Mouse (Mus musculus) intestine, embryonic 16.5 days (tissue): ENCODE data around the gene Snx18. TPM values are rescaled to one million over a fixed set of nuclear protein-coding genes. Genes with fewer than 3 reads are reported as not detected.

ENCODE experiments used
- ATAC-seq: fragments of 200-750 bp; cut with Nextera tagmentation; 2 replicates; pipeline ENCODE4 v1.8.0; 2017; ENCODE audit warnings: moderate TSS enrichment, moderate library complexity
- H3K27ac ChIP-seq: fragments of 300-500 bp; sonication (generic); 2 replicates; pipeline ENCODE4 v1.5.1; 2014; ENCODE audit warnings: mild to moderate bottlenecking, low read length
- H3K27me3 ChIP-seq: fragments of 300-500 bp; sonication (generic); replicated peaks from 2 replicates; pipeline ENCODE4 v1.6.1; 2014; ENCODE audit warnings: low read length, control low read depth, mixed read lengths; ENCODE audit not compliant: control insufficient read depth, insufficient read depth
- H3K36me3 ChIP-seq: fragments of 300-500 bp; sonication (generic); 2 replicates; pipeline ENCODE4 v1.6.1; 2014; ENCODE audit warnings: low read length, control low read depth; ENCODE audit not compliant: control insufficient read depth, insufficient read depth
- H3K4me1 ChIP-seq: fragments of 300-500 bp; sonication (generic); 2 replicates; pipeline ENCODE4 v1.6.1; 2014; ENCODE audit warnings: low read length, control low read depth, mixed read lengths; ENCODE audit not compliant: control insufficient read depth, insufficient read depth
- H3K4me2 ChIP-seq: fragments of 300-500 bp; sonication (generic); 2 replicates; pipeline ENCODE4 v1.6.1; 2014; ENCODE audit warnings: low read depth, low read length, control low read depth
- H3K4me3 ChIP-seq: fragments of 300-500 bp; sonication (generic); 2 replicates; pipeline ENCODE4 v1.5.1; 2014; ENCODE audit warnings: mild to moderate bottlenecking, low read length
- H3K9ac ChIP-seq: fragments of 300-500 bp; sonication (generic); 2 replicates; pipeline ENCODE4 v1.6.1; 2014; ENCODE audit warnings: low read depth, low read length
- H3K9me3 ChIP-seq: fragments of 300-500 bp; sonication (generic); 2 replicates; pipeline ENCODE4 v1.6.1; 2016; ENCODE audit warnings: low read length, control low read depth; ENCODE audit not compliant: control insufficient read depth
- WGBS: fragments of 180-500 bp; shearing (Covaris S2); extraction: QIAGEN DNeasy Blood & Tissue Kit; methylation state at CpG from one replicate; pipeline ENCODE4 v1.1.7; 2014; 5-methylcytosine and 5-hydroxymethylcytosine counted together
- polyA plus RNA-seq: library from polyadenylated mRNA; unstranded; fragments of >200 nt; fragmentation: Nextera tagmentation; extraction: Ambion mirVana; gene quantifications from 2 replicates; pipeline ENCODE4 v1.2.1, GENCODE M21; 2015

Snx18 gene
- polyA plus RNA-seq, 1 experiment from 2014 or later, result 10.1 TPM

- no peaks in the 10 kb centered on the region for H3K27me3 ChIP-seq
- H3K4me3 ChIP-seq, result no peak overlapping the region
- H3K36me3 ChIP-seq, result no peaks in the 10 kb centered on the region; the same call in 1 of the 2 replicates
- H3K4me2 ChIP-seq, result no peak overlapping the region
- ATAC-seq, result no peak
- peaks cover 32% of the 10 kb centered on the region for H3K4me1 ChIP-seq
- H3K9ac ChIP-seq, result no peak overlapping the region
- no peaks in the 10 kb centered on the region for H3K9me3 ChIP-seq
- H3K27ac ChIP-seq, result no peak overlapping the region
- WGBS, result 84% methylated on average over 17 of the region's 17 CpGs
These were observed 24.7 kb downstream of the Snx18 start for GRCm38 (mm10) chr13:113593711-113594110.

- ATAC-seq, result no peak
- H3K4me1 ChIP-seq, result peaks cover 26% of the 10 kb centered on the region
- no peak overlapping the region for H3K4me3 ChIP-seq
- no peaks in the 10 kb centered on the region for H3K9me3 ChIP-seq
- no peak overlapping the region for H3K9ac ChIP-seq
- no peaks in the 10 kb centered on the region for H3K27me3 ChIP-seq
- H3K36me3 ChIP-seq, result no peaks in the 10 kb centered on the region; the same call in 1 of the 2 replicates
- WGBS, result 80% methylated on average over 13 of the region's 13 CpGs
- no peak overlapping the region for H3K27ac ChIP-seq
- H3K4me2 ChIP-seq, result no peak overlapping the region
These were observed 25.6 kb downstream of the Snx18 start for GRCm38 (mm10) chr13:113592703-113593200.

- ATAC-seq, result no peak
- Histone ChIP-seq H3K9me3 (no peaks in the 10 kb centered on the region), H3K27ac (no peak overlapping the region), H3K4me2 (no peak overlapping the region), H3K4me3 (no peak overlapping the region), H3K4me1 (peaks cover 12% of the 10 kb centered on the region), H3K27me3 (no peaks in the 10 kb centered on the region), H3K36me3 (no peaks in the 10 kb centered on the region; the same call in 1 of the 2 replicates), H3K9ac (no peak overlapping the region)
- 71% methylated on average over 11 of the region's 11 CpGs for WGBS
These were observed 27.0 kb downstream of the Snx18 start for GRCm38 (mm10) chr13:113591336-113591735.

GRCm38 (mm10) chr13:113590216-113590615 lies 28.1 kb downstream of the Snx18 start:
- peaks cover 1% of the 10 kb centered on the region for H3K4me1 ChIP-seq
- ATAC-seq, result no peak
- WGBS, result 93% methylated on average over 4 of the region's 4 CpGs

GRCm38 (mm10) chr13:113589499-113589898 lies 28.9 kb downstream of the Snx18 start:
- 63% methylated on average over 7 of the region's 7 CpGs for WGBS
- Histone ChIP-seq H3K36me3 (no peaks in the 10 kb centered on the region; the same call in 1 of the 2 replicates), H3K4me1 (no peaks in the 10 kb centered on the region), H3K4me2 (no peak overlapping the region), H3K9me3 (no peaks in the 10 kb centered on the region), H3K9ac (no peak overlapping the region), H3K4me3 (no peak overlapping the region), H3K27me3 (no peaks in the 10 kb centered on the region), H3K27ac (no peak overlapping the region)
- ATAC-seq, result no peak

More at GRCm38 (mm10) chr13:113590216-113590615, 28.1 kb downstream of the Snx18 start:
- H3K27ac ChIP-seq, result no peak overlapping the region
- H3K9me3 ChIP-seq, result no peaks in the 10 kb centered on the region
- no peaks in the 10 kb centered on the region; the same call in 1 of the 2 replicates for H3K36me3 ChIP-seq
- H3K4me2 ChIP-seq, result no peak overlapping the region
- H3K9ac ChIP-seq, result no peak overlapping the region
- no peak overlapping the region for H3K4me3 ChIP-seq
- H3K27me3 ChIP-seq, result no peaks in the 10 kb centered on the region

- no peak overlapping the region for H3K27ac ChIP-seq
- 38% methylated on average over 15 of the region's 15 CpGs for WGBS
- no peaks in the 10 kb centered on the region for H3K4me1 ChIP-seq
- no peaks in the 10 kb centered on the region for H3K9me3 ChIP-seq
- H3K9ac ChIP-seq, result no peak overlapping the region
- H3K27me3 ChIP-seq, result no peaks in the 10 kb centered on the region
- no peaks in the 10 kb centered on the region; the same call in 1 of the 2 replicates for H3K36me3 ChIP-seq
- no peak overlapping the region for H3K4me3 ChIP-seq
- H3K4me2 ChIP-seq, result no peak overlapping the region
- peak; percentile 37 for ATAC-seq
These were observed 31.0 kb downstream of the Snx18 start for GRCm38 (mm10) chr13:113587200-113587936.

- no peaks in the 10 kb centered on the region for H3K9me3 ChIP-seq
- no peak for ATAC-seq
- H3K4me2 ChIP-seq, result no peak overlapping the region
- H3K27ac ChIP-seq, result no peak overlapping the region
- H3K36me3 ChIP-seq, result no peaks in the 10 kb centered on the region
- WGBS, result 98% methylated on average over 3 of the region's 3 CpGs
- no peaks in the 10 kb centered on the region for H3K27me3 ChIP-seq
- no peak overlapping the region for H3K4me3 ChIP-seq
- no peak overlapping the region for H3K9ac ChIP-seq
- H3K4me1 ChIP-seq, result no peaks in the 10 kb centered on the region
These were observed 32.8 kb downstream of the Snx18 start for GRCm38 (mm10) chr13:113585606-113586005.

GRCm38 (mm10) chr13:113584431-113584830 lies 33.9 kb downstream of the Snx18 start:
- no peak overlapping the region for H3K4me2 ChIP-seq
- no peaks in the 10 kb centered on the region for H3K27me3 ChIP-seq
- no peaks in the 10 kb centered on the region for H3K9me3 ChIP-seq
- no peak overlapping the region for H3K9ac ChIP-seq
- no peak overlapping the region for H3K27ac ChIP-seq
- no peak overlapping the region for H3K4me3 ChIP-seq
- no peaks in the 10 kb centered on the region for H3K36me3 ChIP-seq
- ATAC-seq, result no peak
- peaks cover 3% of the 10 kb centered on the region; the same call in 1 of the 2 replicates for H3K4me1 ChIP-seq
- WGBS, result 82% methylated on average over 6 of the region's 6 CpGs

GRCm38 (mm10) chr13:113583563-113583962 lies 34.8 kb downstream of the Snx18 start:
- Histone ChIP-seq H3K4me3 (no peak overlapping the region), H3K27me3 (no peaks in the 10 kb centered on the region), H3K4me1 (peaks cover 3% of the 10 kb centered on the region; the same call in 1 of the 2 replicates), H3K9me3 (no peaks in the 10 kb centered on the region), H3K4me2 (no peak overlapping the region), H3K36me3 (no peaks in the 10 kb centered on the region), H3K27ac (no peak overlapping the region), H3K9ac (no peak overlapping the region)
- no peak for ATAC-seq
- 80% methylated on average over 4 of the region's 4 CpGs for WGBS
